Mouse (Mus musculus): ENCODE measurements around the gene Elmsan1. TPM values are rescaled to one million over a fixed set of nuclear protein-coding genes. Genes with fewer than 3 reads are reported as not detected.

The Elmsan1 gene
- polyA plus RNA-seq, 1 experiment from 2014 or later, result 10.8 TPM

DNA sequence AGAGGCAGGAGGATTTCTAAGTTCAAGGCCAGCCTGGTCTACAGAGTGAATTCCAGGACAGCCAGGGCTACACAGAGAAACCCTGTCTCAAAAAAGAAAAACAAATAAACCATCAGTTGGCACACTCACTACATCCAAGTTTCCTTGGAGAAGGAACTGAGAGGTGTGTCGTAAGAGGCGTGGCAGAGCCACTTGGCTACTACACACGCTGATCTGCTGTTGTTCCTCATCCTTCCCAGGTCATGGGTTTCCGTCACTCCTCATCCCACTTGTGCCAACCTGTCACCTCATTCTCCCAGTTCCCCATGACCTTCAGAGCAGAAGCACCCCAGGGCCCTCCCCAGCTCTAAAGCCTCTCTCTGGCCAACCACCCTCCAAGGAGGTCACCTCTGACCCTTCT is 17.5 kb downstream of the Elmsan1 start:
- Histone ChIP-seq H3K27me3 (no peaks in the 10 kb centered on the region), H3K27ac (no peak overlapping the region), H3K4me1 (peaks cover 49% of the 10 kb centered on the region), H3K4me3 (replicated peaks) (no peak overlapping the region), H3K4me2 (no peak overlapping the region), H3K9ac (no peak overlapping the region), H3K9me3 (replicated peaks) (no peaks in the 10 kb centered on the region), H3K36me3 (no peaks in the 10 kb centered on the region)
- ATAC-seq (replicated peaks; ENCODE audit: low FRiP score), result no peak
- WGBS, result 91% methylated on average over 4 of the region's 4 CpGs

- no peak overlapping the region for H3K4me3 ChIP-seq (replicated peaks)
- H3K27ac ChIP-seq, result no peak overlapping the region
- H3K4me1 ChIP-seq, result peaks cover 52% of the 10 kb centered on the region
- no peak for ATAC-seq (replicated peaks; ENCODE audit: low FRiP score)
- H3K27me3 ChIP-seq, result no peaks in the 10 kb centered on the region
- WGBS, result 77% methylated on average over 10 of the region's 10 CpGs
- no peaks in the 10 kb centered on the region for H3K36me3 ChIP-seq
- no peaks in the 10 kb centered on the region for H3K9me3 ChIP-seq (replicated peaks)
- no peak overlapping the region for H3K4me2 ChIP-seq
- H3K9ac ChIP-seq, result no peak overlapping the region
Observed at GRCm38 (mm10) chr12:84198880-84199279, 19.8 kb downstream of the Elmsan1 start.

DNA sequence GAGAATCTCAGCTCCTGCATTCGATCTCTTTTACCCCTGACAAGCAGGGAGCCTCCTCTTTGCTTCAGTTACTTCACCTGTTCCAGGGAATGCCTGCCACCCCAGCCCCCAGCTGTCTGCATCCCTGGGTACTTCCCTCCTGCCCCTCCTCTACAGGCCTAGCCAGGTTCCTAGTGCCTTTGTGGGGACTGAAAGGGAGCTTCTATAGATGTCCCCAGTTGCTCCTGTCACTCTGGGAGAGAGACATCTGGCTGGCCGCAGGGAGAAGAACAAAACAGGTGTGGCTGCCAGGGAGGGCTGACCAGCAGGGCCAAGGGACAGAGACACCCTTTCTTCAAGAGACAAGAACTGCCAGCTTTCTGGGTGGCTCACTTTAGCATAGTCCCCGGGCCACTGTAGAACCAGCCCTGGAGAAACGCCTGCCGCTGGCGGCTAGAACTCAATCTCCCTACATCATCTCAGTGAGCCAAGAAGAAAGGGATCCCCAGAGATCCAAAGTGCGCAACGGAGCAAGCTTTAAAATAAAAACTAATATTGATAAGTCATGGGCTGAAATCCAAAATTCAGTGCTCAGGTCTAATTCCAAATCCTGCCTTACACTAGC is 20.5 kb downstream of the Elmsan1 start:
- Histone ChIP-seq H3K4me3 (replicated peaks) (no peak overlapping the region), H3K27ac (no peak overlapping the region), H3K4me2 (no peak overlapping the region), H3K36me3 (no peaks in the 10 kb centered on the region), H3K9me3 (replicated peaks) (no peaks in the 10 kb centered on the region), H3K4me1 (peaks cover 49% of the 10 kb centered on the region), H3K9ac (no peak overlapping the region), H3K27me3 (no peaks in the 10 kb centered on the region)
- WGBS, result 74% methylated on average over 8 of the region's 8 CpGs
- ATAC-seq (replicated peaks; ENCODE audit: low FRiP score), result no peak

GRCm38 (mm10) chr12:84195195-84195594 is 23.5 kb downstream of the Elmsan1 start:
- WGBS, result 30% methylated on average over 6 of the region's 6 CpGs

DNA sequence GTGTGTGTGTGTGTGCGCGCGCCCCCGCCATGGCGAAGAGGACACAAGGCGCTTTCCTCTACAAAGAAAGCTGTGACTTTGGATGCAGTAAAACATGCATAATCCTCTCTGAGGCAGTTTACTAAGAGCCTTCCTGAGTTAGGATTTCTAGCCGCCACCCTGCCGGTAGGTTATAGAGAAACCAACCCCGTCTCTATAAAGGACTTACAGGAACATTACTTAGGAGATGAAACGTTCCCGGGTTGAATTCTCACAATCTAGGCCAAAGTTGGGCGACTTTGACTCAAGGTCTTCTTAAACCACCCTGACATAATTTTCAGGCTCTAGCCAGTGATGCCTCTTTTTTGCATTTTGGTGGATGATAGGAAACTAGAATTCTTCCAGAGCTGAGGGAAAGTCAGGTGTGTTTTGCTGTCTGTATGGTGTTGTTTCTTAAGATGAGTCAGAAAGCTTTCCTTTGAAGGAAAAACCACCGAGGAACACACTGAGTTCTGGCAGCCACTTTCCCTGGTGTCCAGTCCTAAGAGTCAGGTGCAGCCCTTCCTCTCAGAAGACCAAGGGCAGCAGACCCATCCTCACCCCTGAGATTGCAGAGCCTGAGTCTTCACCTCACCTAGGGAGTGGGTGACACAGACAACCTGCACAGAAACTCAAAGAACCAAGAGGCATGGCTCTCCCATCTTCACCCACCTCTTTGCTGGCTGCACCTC is 24.1 kb downstream of the Elmsan1 start:
- Histone ChIP-seq H3K9me3 (replicated peaks) (no peaks in the 10 kb centered on the region), H3K36me3 (no peaks in the 10 kb centered on the region), H3K9ac (peak overlapping the region; percentile 88; the same call in 1 of the 2 replicates), H3K27me3 (no peaks in the 10 kb centered on the region), H3K4me2 (peak overlapping the region; percentile 96), H3K4me1 (peaks cover 73% of the 10 kb centered on the region), H3K27ac (peak overlapping the region; percentile 99), H3K4me3 (replicated peaks) (peak overlapping the region; percentile 77)
- ATAC-seq (replicated peaks; ENCODE audit: low FRiP score), result no peak
- WGBS, result 3% methylated on average over 13 of the region's 13 CpGs

More at GRCm38 (mm10) chr12:84195195-84195594, 23.5 kb downstream of the Elmsan1 start:
- H3K27ac ChIP-seq, result no peak overlapping the region
- no peaks in the 10 kb centered on the region for H3K27me3 ChIP-seq
- H3K4me3 ChIP-seq (replicated peaks), result no peak overlapping the region
- peaks cover 67% of the 10 kb centered on the region for H3K4me1 ChIP-seq
- H3K36me3 ChIP-seq, result no peaks in the 10 kb centered on the region
- H3K9me3 ChIP-seq (replicated peaks), result no peaks in the 10 kb centered on the region
- H3K9ac ChIP-seq, result no peak overlapping the region
- H3K4me2 ChIP-seq, result no peak overlapping the region
- ATAC-seq (replicated peaks; ENCODE audit: low FRiP score), result no peak

GRCm38 (mm10) chr12:84193642-84194399 is 24.9 kb downstream of the Elmsan1 start:
- peak overlapping the region; percentile 88 for H3K9ac ChIP-seq

DNA sequence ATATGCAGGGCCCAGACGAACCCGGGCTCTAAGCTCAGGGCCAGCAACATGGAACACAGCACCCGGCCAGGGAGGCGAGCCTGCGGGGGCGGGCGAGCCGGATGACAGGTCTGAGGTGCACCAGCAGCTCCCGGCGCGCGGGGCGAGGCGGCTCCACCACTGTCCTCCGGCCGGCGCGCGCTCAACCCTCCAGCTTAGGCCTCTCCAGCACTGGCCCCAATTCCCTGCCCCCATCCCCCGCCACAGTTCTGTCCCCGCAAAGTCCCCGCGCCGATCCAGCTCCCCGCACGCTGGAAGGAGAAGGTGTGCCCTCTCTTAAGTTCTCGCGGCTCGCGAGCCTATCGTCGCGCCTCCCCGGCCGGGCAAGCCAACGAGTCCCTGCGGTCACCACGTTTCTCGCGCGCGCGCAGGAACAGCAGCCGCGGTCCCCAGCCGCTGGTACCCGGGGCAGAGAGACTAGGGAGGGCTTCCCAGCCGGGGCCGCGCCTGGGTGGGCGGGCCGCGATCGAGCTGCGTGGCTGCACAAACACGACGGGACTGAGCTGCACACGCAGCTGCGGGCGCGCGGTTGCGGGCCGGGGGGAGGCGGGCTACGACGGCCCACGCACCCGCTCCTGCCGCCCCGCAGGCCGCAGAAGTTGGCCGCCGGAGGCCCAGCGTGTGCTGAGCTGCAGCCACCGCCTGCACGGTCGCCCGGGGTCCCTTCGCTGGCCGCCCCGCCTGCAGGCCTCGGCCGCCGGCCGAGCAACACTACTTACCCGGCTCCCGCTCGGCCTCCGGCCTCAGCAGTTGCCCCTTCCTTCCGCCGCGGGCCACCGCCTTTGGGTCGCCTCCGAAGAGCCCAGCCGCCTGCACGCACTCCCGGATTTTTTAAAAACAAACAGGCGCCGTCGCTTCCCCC is 25.7 kb downstream of the Elmsan1 start:
- Histone ChIP-seq H3K4me1 (peaks cover 86% of the 10 kb centered on the region), H3K27me3 (no peaks in the 10 kb centered on the region), H3K27ac (peak overlapping the region; percentile 99), H3K9ac (peak overlapping the region; percentile 88), H3K4me2 (peak overlapping the region; percentile 96), H3K36me3 (no peaks in the 10 kb centered on the region), H3K4me3 (replicated peaks) (peak overlapping the region; percentile 77), H3K9me3 (replicated peaks) (no peaks in the 10 kb centered on the region)
- WGBS, result under 1% methylated on average over 100 of the region's 102 CpGs
- peak; percentile 34 for ATAC-seq (replicated peaks; ENCODE audit: low FRiP score)

More at GRCm38 (mm10) chr12:84193642-84194399, 24.9 kb downstream of the Elmsan1 start:
- peak overlapping the region; percentile 96 for H3K4me2 ChIP-seq
- H3K4me1 ChIP-seq, result peaks cover 81% of the 10 kb centered on the region
- peak overlapping the region; percentile 77 for H3K4me3 ChIP-seq (replicated peaks)
- H3K36me3 ChIP-seq, result no peaks in the 10 kb centered on the region
- H3K27ac ChIP-seq, result peak overlapping the region; percentile 99
- under 1% methylated on average over 48 of the region's 49 CpGs for WGBS
- H3K9me3 ChIP-seq (replicated peaks), result no peaks in the 10 kb centered on the region
- H3K27me3 ChIP-seq, result no peaks in the 10 kb centered on the region
- peak; percentile 87 for ATAC-seq (replicated peaks; ENCODE audit: low FRiP score)

GRCm38 (mm10) chr12:84192280-84192679 is 26.4 kb downstream of the Elmsan1 start:
- H3K27me3 ChIP-seq, result no peaks in the 10 kb centered on the region
- no peaks in the 10 kb centered on the region for H3K9me3 ChIP-seq (replicated peaks)
- H3K4me3 ChIP-seq (replicated peaks), result peak overlapping the region; percentile 77
- peak overlapping the region; percentile 88 for H3K9ac ChIP-seq
- peaks cover 87% of the 10 kb centered on the region for H3K4me1 ChIP-seq
- no peak for ATAC-seq (replicated peaks; ENCODE audit: low FRiP score)
- H3K27ac ChIP-seq, result peak overlapping the region; percentile 99
- peak overlapping the region; percentile 96 for H3K4me2 ChIP-seq
- H3K36me3 ChIP-seq, result no peaks in the 10 kb centered on the region
- WGBS, result 1% methylated on average over 13 of the region's 13 CpGs

DNA sequence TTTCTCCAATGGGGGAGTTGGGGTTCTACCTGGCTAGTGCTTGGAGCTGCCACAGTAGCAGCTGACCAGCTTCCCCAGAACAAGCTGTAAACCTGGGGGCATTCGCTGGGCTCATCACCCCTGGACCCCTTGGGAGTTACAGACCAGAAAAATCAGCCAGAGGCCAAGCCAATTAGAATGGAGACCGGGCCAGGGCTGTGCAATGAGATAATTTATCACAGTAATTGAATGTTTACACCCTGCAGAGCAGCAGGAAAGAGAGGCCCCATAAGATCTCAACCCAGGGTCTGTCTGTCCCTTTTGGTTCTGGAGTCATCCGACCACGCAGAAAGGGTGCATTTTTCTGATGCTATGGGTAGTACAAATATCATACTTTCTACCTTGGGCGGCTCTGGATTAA is 26.9 kb downstream of the Elmsan1 start:
- peaks cover 90% of the 10 kb centered on the region for H3K4me1 ChIP-seq
- H3K27me3 ChIP-seq, result no peaks in the 10 kb centered on the region
- peak overlapping the region; percentile 77 for H3K4me3 ChIP-seq (replicated peaks)
- 13% methylated on average over 5 of the region's 5 CpGs for WGBS
- H3K9me3 ChIP-seq (replicated peaks), result no peaks in the 10 kb centered on the region
- peaks cover 3% of the 10 kb centered on the region for H3K36me3 ChIP-seq
- H3K27ac ChIP-seq, result peak overlapping the region; percentile 99; the same call in 1 of the 2 replicates
- peak overlapping the region; percentile 96 for H3K4me2 ChIP-seq
- peak overlapping the region; percentile 88 for H3K9ac ChIP-seq
- no peak for ATAC-seq (replicated peaks; ENCODE audit: low FRiP score)

GRCm38 (mm10) chr12:84191190-84191589 is 27.5 kb downstream of the Elmsan1 start:
- H3K27me3 ChIP-seq, result no peaks in the 10 kb centered on the region
- H3K4me3 ChIP-seq (replicated peaks), result no peak overlapping the region; the same call in 1 of the 2 replicates
- 65% methylated on average over 7 of the region's 7 CpGs for WGBS
- no peak for ATAC-seq (replicated peaks; ENCODE audit: low FRiP score)
- H3K4me1 ChIP-seq, result peaks cover 88% of the 10 kb centered on the region
- H3K27ac ChIP-seq, result no peak overlapping the region
- H3K36me3 ChIP-seq, result peaks cover 9% of the 10 kb centered on the region
- peak overlapping the region; percentile 96 for H3K4me2 ChIP-seq
- H3K9me3 ChIP-seq (replicated peaks), result no peaks in the 10 kb centered on the region
- H3K9ac ChIP-seq, result no peak overlapping the region

DNA sequence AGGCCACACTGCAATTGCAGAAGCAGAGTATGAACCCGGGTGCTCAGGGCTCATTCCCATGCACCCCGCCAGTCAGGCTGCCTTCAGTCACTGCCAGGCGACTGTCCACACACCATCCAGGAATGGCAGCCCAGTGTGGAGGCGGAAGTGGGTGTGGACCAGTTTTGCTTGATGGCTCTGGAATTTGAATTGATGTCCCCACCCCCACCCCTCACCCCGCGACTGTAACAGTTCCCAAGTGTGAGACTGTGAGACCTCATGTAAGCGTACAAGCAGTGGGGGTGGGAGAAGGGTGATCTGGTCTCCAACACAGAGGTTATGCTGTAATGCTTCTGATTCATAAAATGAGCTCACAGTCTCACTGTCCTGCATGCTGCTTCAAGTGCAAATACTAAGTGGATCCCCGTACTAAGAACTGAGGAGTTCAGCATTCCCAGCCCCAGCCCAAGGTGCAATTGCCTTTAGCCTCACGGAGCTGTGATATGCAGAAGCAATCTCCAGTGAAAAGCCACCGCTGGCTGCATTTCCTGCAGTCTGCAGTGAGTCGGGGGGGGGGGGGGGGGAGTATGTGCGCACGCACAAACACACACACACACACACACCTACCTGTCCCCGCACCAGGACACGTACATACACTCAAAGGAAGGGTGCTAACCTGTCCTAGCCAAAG is 28.4 kb downstream of the Elmsan1 start:
- Histone ChIP-seq H3K4me3 (replicated peaks) (no peak overlapping the region), H3K9me3 (replicated peaks) (no peaks in the 10 kb centered on the region), H3K36me3 (peaks cover 9% of the 10 kb centered on the region), H3K4me2 (peak overlapping the region; percentile 96), H3K9ac (no peak overlapping the region), H3K27me3 (no peaks in the 10 kb centered on the region), H3K27ac (peak overlapping the region; percentile 48), H3K4me1 (peaks cover 85% of the 10 kb centered on the region)
- ATAC-seq (replicated peaks; ENCODE audit: low FRiP score), result no peak
- 23% methylated on average over 15 of the region's 15 CpGs for WGBS
